Comparison of ENCODE assay signal across 1 mouse cellular context in genomic region chr11:90727354-90728125, GRCm38 (mm10).
TF ChIP-seq lines count a peak whose summit lies in the region.

No protein-coding gene starts in this region.

TF ChIP-seq in MEL, 35 proteins besides CTCF, POLR2A, EP300 and RAD21 (continued from another document):
- TF ChIP-seq ELF1 (IDR thresholded peaks at IDR 0.05; ENCODE audit: low read depth, low read length) (peak; percentile 65), CHD2 (IDR thresholded peaks at IDR 0.05; ENCODE audit: low read length) (no peak), ZC3H11A (IDR thresholded peaks at IDR 0.05; ENCODE audit: low read depth, low read length) (no peak), KAT2A (conservative IDR thresholded peaks at IDR 0.05; ENCODE audit: low read depth, low read length) (0 out of 2 replicates have a peak, but pooled peaks have one; percentile 30), ZNF384 (IDR thresholded peaks at IDR 0.05; ENCODE audit: low read depth, low read length) (no peak; the same call in 1 of the 2 replicates), GATA1 (IDR thresholded peaks at IDR 0.05; ENCODE audit: low read depth, low read length) (peak; percentile 97), HCFC1 (IDR thresholded peaks at IDR 0.05; ENCODE audit: low read depth, low read length) (peak; percentile 51), NRF1 (IDR thresholded peaks at IDR 0.05; ENCODE audit: insufficient read depth, low read depth, low read length, poor library complexity, severe bottlenecking) (peak; percentile 72), SIN3A (IDR thresholded peaks at IDR 0.05; ENCODE audit: low read length) (peak; percentile 89), MAX (IDR thresholded peaks at IDR 0.05; ENCODE audit: low read length) (peak; percentile 47; the same call in 1 of the 2 replicates), POLR2AphosphoS5 (IDR thresholded peaks at IDR 0.05; ENCODE audit: borderline replicate concordance, low read depth, low read length) (no peak), SMC3 (IDR thresholded peaks at IDR 0.05; ENCODE audit: low read depth, low read length) (peak; percentile 2; the same call in 1 of the 2 replicates), GABPA (IDR thresholded peaks at IDR 0.05; ENCODE audit: low read depth, low read length) (no peak), TBP (IDR thresholded peaks at IDR 0.05; ENCODE audit: low read depth, low read length) (no peak), UBTF (IDR thresholded peaks at IDR 0.05; ENCODE audit: borderline replicate concordance, insufficient read depth, low read depth, low read length) (no peak), E2F4 (IDR thresholded peaks at IDR 0.05; ENCODE audit: borderline replicate concordance, low read depth, low read length) (no peak), TCF12 (IDR thresholded peaks at IDR 0.05; ENCODE audit: low read depth, low read length) (peak; percentile 96), ZKSCAN1 (IDR thresholded peaks at IDR 0.05; ENCODE audit: low read depth, low read length) (no peak), MXI1 (IDR thresholded peaks at IDR 0.05; ENCODE audit: low read depth, low read length) (peak; percentile 60; the same call in 1 of the 2 replicates)
